Mouse (Mus musculus): ENCODE measurements around the gene Tspan14. TPM values are rescaled to one million over a fixed set of nuclear protein-coding genes. Genes with fewer than 3 reads are reported as not detected.

Tspan14 gene
- total and polyA plus RNA-seq, 2 experiments from 2014 or later, result 43.1 to 43.8 TPM

- H3K9me3 ChIP-seq (ENCODE audit: low read length), result no peaks in the 10 kb centered on the region
- no peak overlapping the region for H3K9ac ChIP-seq
- no peak overlapping the region for H3K4me2 ChIP-seq (ENCODE audit: low read depth)
- H3K27ac ChIP-seq (ENCODE audit: low read depth, low read length), result no peak overlapping the region
- no peaks in the 10 kb centered on the region for H3K27me3 ChIP-seq (ENCODE audit: insufficient read depth, low read length)
- no peak for DNase-seq
- H3K36me3 ChIP-seq (ENCODE audit: insufficient read depth), result peaks cover 69% of the 10 kb centered on the region
- no peaks in the 10 kb centered on the region for H3K4me1 ChIP-seq (ENCODE audit: insufficient read depth)
- TF ChIP-seq CTCF (IDR thresholded peaks at IDR 0.05; ENCODE audit: low read depth), result no peak
- 90% methylated on average over 9 of the region's 9 CpGs for WGBS
- no peak for ATAC-seq
- no peak overlapping the region for H3K4me3 ChIP-seq (ENCODE audit: low read depth, low read length)
Measured at GRCm38 (mm10) chr14:40908763-40909162, 57.8 kb downstream of the Tspan14 start.

GRCm38 (mm10) chr14:40906770-40907169, 59.8 kb downstream of the Tspan14 start:
- Histone ChIP-seq H3K4me2 (ENCODE audit: low read depth) (no peak overlapping the region), H3K4me3 (ENCODE audit: low read depth, low read length) (no peak overlapping the region), H3K9me3 (ENCODE audit: low read length) (no peaks in the 10 kb centered on the region), H3K9ac (no peak overlapping the region), H3K4me1 (ENCODE audit: insufficient read depth) (no peaks in the 10 kb centered on the region), H3K36me3 (ENCODE audit: insufficient read depth) (peaks cover 58% of the 10 kb centered on the region), H3K27ac (ENCODE audit: low read depth, low read length) (no peak overlapping the region), H3K27me3 (ENCODE audit: insufficient read depth, low read length) (no peaks in the 10 kb centered on the region)
- ATAC-seq, result no peak
- TF ChIP-seq CTCF (IDR thresholded peaks at IDR 0.05; ENCODE audit: low read depth), result no peak
- 90% methylated on average over 9 of the region's 9 CpGs for WGBS
- DNase-seq, result no peak

- 89% methylated on average over 8 of the region's 8 CpGs for WGBS
- Histone ChIP-seq H3K4me2 (ENCODE audit: low read depth) (no peak overlapping the region), H3K27ac (ENCODE audit: low read depth, low read length) (no peak overlapping the region), H3K9ac (no peak overlapping the region), H3K9me3 (ENCODE audit: low read length) (no peaks in the 10 kb centered on the region), H3K4me1 (ENCODE audit: insufficient read depth) (no peaks in the 10 kb centered on the region), H3K4me3 (ENCODE audit: low read depth, low read length) (no peak overlapping the region), H3K27me3 (ENCODE audit: insufficient read depth, low read length) (no peaks in the 10 kb centered on the region), H3K36me3 (ENCODE audit: insufficient read depth) (peaks cover 54% of the 10 kb centered on the region)
- DNase-seq (no peak), ATAC-seq (no peak)
- TF ChIP-seq CTCF (IDR thresholded peaks at IDR 0.05; ENCODE audit: low read depth), result no peak
Measured at GRCm38 (mm10) chr14:40905813-40906212, 60.8 kb downstream of the Tspan14 start.

- Histone ChIP-seq H3K4me1 (ENCODE audit: insufficient read depth) (no peaks in the 10 kb centered on the region), H3K4me2 (ENCODE audit: low read depth) (no peak overlapping the region), H3K36me3 (ENCODE audit: insufficient read depth) (peaks cover 22% of the 10 kb centered on the region), H3K27me3 (ENCODE audit: insufficient read depth, low read length) (no peaks in the 10 kb centered on the region), H3K9me3 (ENCODE audit: low read length) (no peaks in the 10 kb centered on the region), H3K9ac (no peak overlapping the region), H3K4me3 (ENCODE audit: low read depth, low read length) (no peak overlapping the region), H3K27ac (ENCODE audit: low read depth, low read length) (no peak overlapping the region)
- no peak for TF ChIP-seq CTCF (IDR thresholded peaks at IDR 0.05; ENCODE audit: low read depth)
- ATAC-seq (no peak), DNase-seq (no peak)
- WGBS, result 73% methylated on average over 12 of the region's 12 CpGs
Measured at GRCm38 (mm10) chr14:40902307-40903055, 64.1 kb downstream of the Tspan14 start.

- Histone ChIP-seq H3K9me3 (ENCODE audit: low read length) (no peaks in the 10 kb centered on the region), H3K27ac (ENCODE audit: low read depth, low read length) (no peak overlapping the region), H3K9ac (no peak overlapping the region), H3K4me3 (ENCODE audit: low read depth, low read length) (no peak overlapping the region), H3K36me3 (ENCODE audit: insufficient read depth) (peaks cover 4% of the 10 kb centered on the region), H3K27me3 (ENCODE audit: insufficient read depth, low read length) (no peaks in the 10 kb centered on the region), H3K4me2 (ENCODE audit: low read depth) (no peak overlapping the region), H3K4me1 (ENCODE audit: insufficient read depth) (no peaks in the 10 kb centered on the region)
- WGBS, result 78% methylated on average over 2 of the region's 2 CpGs
- TF ChIP-seq CTCF (IDR thresholded peaks at IDR 0.05; ENCODE audit: low read depth), result no peak
- ATAC-seq (no peak), DNase-seq (no peak)
Measured at GRCm38 (mm10) chr14:40900267-40900666, 66.3 kb downstream of the Tspan14 start.

GRCm38 (mm10) chr14:40897916-40898315, 68.7 kb downstream of the Tspan14 start:
- Histone ChIP-seq H3K9ac (no peak overlapping the region), H3K36me3 (ENCODE audit: insufficient read depth) (no peaks in the 10 kb centered on the region), H3K27me3 (ENCODE audit: insufficient read depth, low read length) (no peaks in the 10 kb centered on the region), H3K4me3 (ENCODE audit: low read depth, low read length) (no peak overlapping the region), H3K9me3 (ENCODE audit: low read length) (no peaks in the 10 kb centered on the region), H3K4me1 (ENCODE audit: insufficient read depth) (no peaks in the 10 kb centered on the region), H3K27ac (ENCODE audit: low read depth, low read length) (no peak overlapping the region), H3K4me2 (ENCODE audit: low read depth) (no peak overlapping the region)
- no peak for DNase-seq
- no peak for ATAC-seq
- 86% methylated on average over 3 of the region's 3 CpGs for WGBS
- TF ChIP-seq CTCF (IDR thresholded peaks at IDR 0.05; ENCODE audit: low read depth), result no peak

GRCm38 (mm10) chr14:40895681-40896080, 70.9 kb downstream of the Tspan14 start:
- H3K36me3 ChIP-seq (ENCODE audit: insufficient read depth), result no peaks in the 10 kb centered on the region
- ATAC-seq (no peak), DNase-seq (no peak)
- H3K27ac ChIP-seq (ENCODE audit: low read depth, low read length), result no peak overlapping the region
- no peaks in the 10 kb centered on the region for H3K27me3 ChIP-seq (ENCODE audit: insufficient read depth, low read length)
- TF ChIP-seq CTCF (IDR thresholded peaks at IDR 0.05; ENCODE audit: low read depth), result no peak
- H3K9me3 ChIP-seq (ENCODE audit: low read length), result no peaks in the 10 kb centered on the region
- H3K9ac ChIP-seq, result no peak overlapping the region
- H3K4me1 ChIP-seq (ENCODE audit: insufficient read depth), result no peaks in the 10 kb centered on the region
- no peak overlapping the region for H3K4me2 ChIP-seq (ENCODE audit: low read depth)
- H3K4me3 ChIP-seq (ENCODE audit: low read depth, low read length), result no peak overlapping the region
- WGBS, result 82% methylated on average over 8 of the region's 8 CpGs
